Comparison of ENCODE assay signal across 8 mouse cellular contexts in genomic region chr16:37440628-37441164, GRCm38 (mm10). TPM values are rescaled to one million over a fixed set of nuclear protein-coding genes. Genes with fewer than 3 reads are reported as not detected.
DNase-seq lines count a peak whose midpoint lies in the region; ATAC-seq lines count a peak whose summit lies in the region.

No protein-coding gene starts in this region.

- H3K27ac ChIP-seq in hindbrain, embryonic 15.5 days (replicated peaks): no peak overlapping the region
- no peak overlapping the region for H3K27ac ChIP-seq in hindbrain, embryonic 11.5 days (ENCODE audit: low read depth, low read length)
- no peak overlapping the region for H3K27ac ChIP-seq in kidney, embryonic 16.5 days (ENCODE audit: low read length)
- H3K27ac ChIP-seq in midbrain, embryonic 10.5 days (replicated peaks): no peak overlapping the region

- no peaks in the 10 kb centered on the region for H3K9me3 ChIP-seq in hindbrain, embryonic 15.5 days
- no peaks in the 10 kb centered on the region for H3K9me3 ChIP-seq in hindbrain, embryonic 11.5 days (ENCODE audit: control insufficient read depth, low read length)
- no peaks in the 10 kb centered on the region for H3K9me3 ChIP-seq in kidney, embryonic 16.5 days (ENCODE audit: low read length)
- no peaks in the 10 kb centered on the region for H3K9me3 ChIP-seq in midbrain, embryonic 10.5 days (replicated peaks)

- 0 out of 2 replicates have a peak, but pooled peaks cover 3% of the 10 kb centered on the region for H3K4me1 ChIP-seq in hindbrain, embryonic 15.5 days (replicated peaks)
- no peaks in the 10 kb centered on the region for H3K4me1 ChIP-seq in hindbrain, embryonic 11.5 days (replicated peaks; ENCODE audit: control insufficient read depth, insufficient read depth, low read length)
- no peaks in the 10 kb centered on the region for H3K4me1 ChIP-seq in kidney, embryonic 16.5 days (ENCODE audit: insufficient read depth, low read length)
- no peaks in the 10 kb centered on the region for H3K4me1 ChIP-seq in midbrain, embryonic 10.5 days

- no peak overlapping the region for H3K4me2 ChIP-seq in hindbrain, embryonic 15.5 days
- H3K4me2 ChIP-seq in hindbrain, embryonic 11.5 days (replicated peaks; ENCODE audit: low read depth, low read length): no peak overlapping the region
- H3K4me2 ChIP-seq in kidney, embryonic 16.5 days (replicated peaks; ENCODE audit: low read depth, low read length): no peak overlapping the region

- 77% methylated on average over 14 of the region's 14 CpGs for WGBS in hindbrain, embryonic 15.5 days
- 72% methylated on average over 14 of the region's 14 CpGs for WGBS in hindbrain, embryonic 11.5 days
- WGBS in kidney, embryonic 16.5 days: 43% methylated on average over 14 of the region's 14 CpGs
- WGBS in midbrain, embryonic 10.5 days: 87% methylated on average over 14 of the region's 14 CpGs

- H3K4me3 ChIP-seq in hindbrain, embryonic 15.5 days: no peak overlapping the region
- no peak overlapping the region for H3K4me3 ChIP-seq in hindbrain, embryonic 11.5 days (ENCODE audit: low read depth, low read length)
- no peak overlapping the region for H3K4me3 ChIP-seq in kidney, embryonic 16.5 days (ENCODE audit: low read length)
- H3K4me3 ChIP-seq in midbrain, embryonic 10.5 days: no peak overlapping the region

- no peaks in the 10 kb centered on the region for H3K27me3 ChIP-seq in hindbrain, embryonic 15.5 days
- H3K27me3 ChIP-seq in hindbrain, embryonic 11.5 days (ENCODE audit: control insufficient read depth, insufficient read depth, low read length): no peaks in the 10 kb centered on the region
- no peaks in the 10 kb centered on the region for H3K27me3 ChIP-seq in kidney, embryonic 16.5 days (ENCODE audit: insufficient read depth, low read length)
- no peaks in the 10 kb centered on the region for H3K27me3 ChIP-seq in midbrain, embryonic 10.5 days (ENCODE audit: low read depth, poor library complexity, severe bottlenecking)

- peak; percentile 68; the same call in 1 of the 2 replicates for ATAC-seq in hindbrain, embryonic 15.5 days (ENCODE audit: low FRiP score, low read depth)
- ATAC-seq in hindbrain, embryonic 11.5 days (ENCODE audit: low FRiP score): no peak
- peak; percentile 23; the same call in 1 of the 2 replicates for ATAC-seq in kidney, embryonic 16.5 days (ENCODE audit: low FRiP score, low TSS enrichment)

- no peak for DNase-seq in hindbrain, embryonic 11.5 days (ENCODE audit: low spot score)
- peak; percentile 1 for DNase-seq in ZHBTc4 (ENCODE audit: low read depth, low spot score)
- DNase-seq in embryo, embryonic 9.5 days (ENCODE audit: extremely low spot score): peak; percentile 9
- DNase-seq in right cerebral cortex, postnatal 25 days: peak; percentile 51
- DNase-seq in midbrain, embryonic 10.5 days (ENCODE audit: low spot score): no peak
- no peak for DNase-seq in spleen, postnatal 14 days (ENCODE audit: low spot score in 2 of 2)

- no peaks in the 10 kb centered on the region for H3K36me3 ChIP-seq in hindbrain, embryonic 15.5 days
- no peaks in the 10 kb centered on the region for H3K36me3 ChIP-seq in hindbrain, embryonic 11.5 days (ENCODE audit: control insufficient read depth, insufficient read depth, low read length)
- no peaks in the 10 kb centered on the region for H3K36me3 ChIP-seq in kidney, embryonic 16.5 days (ENCODE audit: insufficient read depth, low read length)
- H3K36me3 ChIP-seq in midbrain, embryonic 10.5 days: no peaks in the 10 kb centered on the region

- no peak overlapping the region for H3K9ac ChIP-seq in hindbrain, embryonic 15.5 days
- no peak overlapping the region for H3K9ac ChIP-seq in hindbrain, embryonic 11.5 days (ENCODE audit: low read depth, low read length)
- H3K9ac ChIP-seq in kidney, embryonic 16.5 days (replicated peaks; ENCODE audit: low read length): no peak overlapping the region

RNA-seq across cellular contexts. Expression of gene Stxbp5l, which starts 55.9 kb away (rescaled TPM):
- 15.9 and 16.8 TPM in 2 replicates for polyA plus RNA-seq in hindbrain, embryonic 15.5 days (2015; fragmentation: Nextera tagmentation; extraction: Ambion mirVana)
- 3.8 and 7.8 TPM in 2 replicates for polyA plus RNA-seq in hindbrain, embryonic 11.5 days (2014; fragmentation: Nextera tagmentation; extraction: Ambion mirVana)
- polyA plus RNA-seq in kidney, embryonic 16.5 days (2015; fragmentation: Nextera tagmentation; extraction: Ambion mirVana): 1.5 and 4.0 TPM in 2 replicates
- polyA plus RNA-seq in midbrain, embryonic 10.5 days (2016; fragmentation: Nextera tagmentation; extraction: Ambion mirVana): 3.3 and 4.8 TPM in 2 replicates

Comparison
In these comparisons a context has a peak if more than half of its experiments do, and no peak if none do; other contexts are left out.
1. DNase-seq: peak in ZHBTc4 (single experiment), embryo, embryonic 9.5 days (single experiment) and right cerebral cortex, postnatal 25 days (single experiment); none in hindbrain, embryonic 11.5 days (single experiment), midbrain, embryonic 10.5 days (single experiment) and spleen, postnatal 14 days (0 of 2).